Mouse (Mus musculus) hindbrain, embryonic 14.5 days (tissue): ENCODE results near the gene Ccdc38. TPM values are rescaled to one million over a fixed set of nuclear protein-coding genes. Genes with fewer than 3 reads are reported as not detected.
A peak's percentile ranks its signal among the peaks of the same experiment; 100 is the strongest.

Source experiments
- ATAC-seq: fragments of 200-750 bp; cut with Nextera tagmentation; 2 replicates; pipeline ENCODE4 v1.8.0; 2017; ENCODE audit warnings: moderate number of reproducible peaks, mild to moderate bottlenecking, moderate TSS enrichment, moderate library complexity; ENCODE audit not compliant: low FRiP score
- DNase-seq: peaks from one replicate; pipeline ENCODE4 v3.0.0-alpha.2; 2015; ENCODE audit warnings: low spot score
- H3K27ac ChIP-seq: fragments of 300-500 bp; sonication (generic); 2 replicates; pipeline ENCODE4 v1.5.1; 2014; ENCODE audit warnings: mild to moderate bottlenecking, moderate library complexity
- H3K27me3 ChIP-seq: fragments of 300-500 bp; sonication (generic); 2 replicates; pipeline ENCODE4 v1.6.1; 2014; ENCODE audit warnings: mild to moderate bottlenecking, low read length, mixed read lengths; ENCODE audit not compliant: control insufficient read depth, insufficient read depth
- H3K36me3 ChIP-seq: fragments of 300-500 bp; sonication (generic); replicated peaks from 2 replicates; pipeline ENCODE4 v1.6.1; 2014; ENCODE audit not compliant: control insufficient read depth, insufficient read depth
- H3K4me1 ChIP-seq: fragments of 300-500 bp; sonication (generic); replicated peaks from 2 replicates; pipeline ENCODE4 v1.6.1; 2014; ENCODE audit warnings: antibody characterized with exemption, low read length, mixed read lengths; ENCODE audit not compliant: control insufficient read depth, insufficient read depth
- H3K4me2 ChIP-seq: fragments of 300-500 bp; sonication (generic); replicated peaks from 2 replicates; pipeline ENCODE4 v1.6.1; 2014; ENCODE audit warnings: mild to moderate bottlenecking, moderate library complexity
- H3K4me3 ChIP-seq: fragments of 300-500 bp; sonication (generic); replicated peaks from 2 replicates; pipeline ENCODE4 v1.5.1; 2014; ENCODE audit warnings: mild to moderate bottlenecking, low read length
- H3K9ac ChIP-seq: fragments of 300-500 bp; sonication (generic); 2 replicates; pipeline ENCODE4 v1.6.1; 2014
- H3K9me3 ChIP-seq: fragments of 300-500 bp; sonication (generic); 2 replicates; pipeline ENCODE4 v1.6.1; 2016; ENCODE audit warnings: low read length; ENCODE audit not compliant: control insufficient read depth
- WGBS: fragments of 180-500 bp; shearing (Covaris S2); extraction: QIAGEN DNeasy Blood & Tissue Kit; methylation state at CpG from one replicate; pipeline ENCODE4 v1.1.7; 2014; 5-methylcytosine and 5-hydroxymethylcytosine counted together
- polyA plus RNA-seq: library from polyadenylated mRNA; unstranded; fragments of >200 nt; fragmentation: Nextera tagmentation; extraction: Ambion mirVana; gene quantifications from 2 replicates; pipeline ENCODE4 v1.2.1, GENCODE M21; 2014

The Ccdc38 gene
- 0.25 and 0.51 TPM in 2 replicates for polyA plus RNA-seq

DNA sequence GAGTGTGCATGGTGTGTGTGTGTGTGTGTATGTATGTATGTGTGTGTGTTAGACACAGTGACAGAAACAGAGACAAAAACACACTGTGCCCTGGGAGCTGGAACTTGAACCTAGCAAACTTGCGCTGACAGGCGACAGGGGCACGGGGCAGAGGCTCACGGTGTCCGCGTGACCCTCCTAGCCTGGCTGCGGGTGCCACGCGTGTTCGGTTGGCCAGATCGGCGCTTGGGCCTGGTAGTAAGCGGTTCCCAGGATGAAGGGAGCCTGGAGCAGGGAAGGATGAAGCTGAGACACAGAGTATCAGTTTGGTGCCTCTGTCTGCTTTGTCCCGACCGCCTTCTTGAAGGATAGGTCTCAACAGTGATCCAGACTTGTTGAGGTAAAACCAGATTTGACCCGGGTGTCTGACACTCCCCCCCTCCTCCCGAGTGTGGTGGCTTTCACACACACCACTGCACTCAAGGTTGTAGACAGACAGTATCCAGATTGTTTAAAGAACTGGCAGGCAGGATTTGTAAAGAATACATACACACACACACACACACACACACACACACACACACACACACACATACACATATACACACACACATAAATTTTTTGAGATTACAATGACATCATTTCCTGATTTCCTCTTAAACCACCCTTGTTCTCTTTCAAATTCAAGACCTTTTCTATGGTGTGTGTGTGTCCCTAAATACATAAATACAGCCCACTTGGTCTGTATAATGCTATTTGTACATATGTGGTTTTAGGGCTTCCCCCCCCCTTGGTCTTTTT, at the start of gene Ccdc38:
Gene Ccdc38 (plus strand): TSS at position 202 of the 780 bp plus-strand sequence.
- no peak within 1 kb of the TSS for H3K27ac ChIP-seq
- peaks cover 5% of the 10 kb centered on the region; the same call in 1 of the 2 replicates for H3K27me3 ChIP-seq
- no peak; the same call in 1 of the 2 replicates for ATAC-seq
- H3K9ac ChIP-seq: peak within 1 kb of the TSS; percentile 41; the same call in 1 of the 2 replicates
- H3K9me3 ChIP-seq: no peaks in the 10 kb centered on the region
- peak within 1 kb of the TSS; percentile 64 for H3K4me2 ChIP-seq
- 64% methylated on average over 17 of the region's 17 CpGs for WGBS
- peaks cover 8% of the 10 kb centered on the region for H3K4me1 ChIP-seq
- H3K4me3 ChIP-seq: peak within 1 kb of the TSS; percentile 29
- DNase-seq: no peak
- H3K36me3 ChIP-seq: no peaks in the 10 kb centered on the region

DNA sequence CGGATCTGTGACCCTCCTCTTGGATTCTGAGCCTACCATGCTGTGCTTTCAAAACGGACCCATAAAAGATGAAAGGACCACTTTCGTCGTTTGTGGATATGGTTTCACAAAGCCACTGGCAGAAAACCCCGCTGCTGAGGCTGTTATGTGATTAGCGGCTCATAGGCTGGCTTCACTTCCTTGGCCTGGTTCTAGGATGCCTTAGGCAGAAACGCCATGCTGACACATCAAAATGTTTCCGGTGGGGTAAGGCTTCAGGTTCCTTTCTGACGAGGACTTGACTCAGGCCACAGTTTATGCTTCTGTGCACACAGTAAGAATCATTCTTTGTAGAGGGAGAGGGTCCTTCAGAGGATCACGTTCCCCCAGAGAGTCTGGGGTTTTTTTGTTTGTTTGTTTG, 39.6 kb upstream of the Ccdc38 start:
- ATAC-seq: no peak

DNA sequence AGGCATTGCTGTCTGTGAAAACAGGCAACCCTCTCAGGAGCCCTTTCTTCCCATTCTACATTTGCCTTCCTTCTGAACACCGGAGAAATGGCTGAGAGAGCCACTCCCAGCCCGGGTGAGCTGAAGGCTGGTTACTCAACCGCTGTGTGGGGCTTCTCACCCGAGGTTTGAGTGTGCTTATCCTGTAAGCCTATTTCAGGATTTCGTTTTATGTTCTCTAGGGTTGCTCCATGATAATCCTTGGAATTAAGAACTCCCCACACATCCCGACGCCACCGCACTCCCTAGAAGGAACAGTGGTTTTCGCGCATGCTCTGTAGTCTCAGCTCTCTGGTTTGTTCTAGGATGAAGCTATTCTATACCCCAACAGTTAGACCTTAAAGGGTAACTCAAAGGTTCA, 39.1 kb upstream of the Ccdc38 start:
- DNase-seq (no peak), ATAC-seq (no peak)
- no peaks in the 10 kb centered on the region for H3K36me3 ChIP-seq

More for the DNA sequence above, 39.6 kb upstream of the Ccdc38 start:
- H3K4me2 ChIP-seq: no peak overlapping the region
- H3K27me3 ChIP-seq: no peaks in the 10 kb centered on the region
- no peaks in the 10 kb centered on the region for H3K36me3 ChIP-seq
- H3K9me3 ChIP-seq: no peaks in the 10 kb centered on the region
- no peak overlapping the region for H3K4me3 ChIP-seq
- no peak overlapping the region for H3K27ac ChIP-seq
- no peaks in the 10 kb centered on the region for H3K4me1 ChIP-seq
- 57% methylated on average over 10 of the region's 10 CpGs for whole genome bisulfite sequencing
- H3K9ac ChIP-seq: no peak overlapping the region
- DNase-seq: no peak

DNA sequence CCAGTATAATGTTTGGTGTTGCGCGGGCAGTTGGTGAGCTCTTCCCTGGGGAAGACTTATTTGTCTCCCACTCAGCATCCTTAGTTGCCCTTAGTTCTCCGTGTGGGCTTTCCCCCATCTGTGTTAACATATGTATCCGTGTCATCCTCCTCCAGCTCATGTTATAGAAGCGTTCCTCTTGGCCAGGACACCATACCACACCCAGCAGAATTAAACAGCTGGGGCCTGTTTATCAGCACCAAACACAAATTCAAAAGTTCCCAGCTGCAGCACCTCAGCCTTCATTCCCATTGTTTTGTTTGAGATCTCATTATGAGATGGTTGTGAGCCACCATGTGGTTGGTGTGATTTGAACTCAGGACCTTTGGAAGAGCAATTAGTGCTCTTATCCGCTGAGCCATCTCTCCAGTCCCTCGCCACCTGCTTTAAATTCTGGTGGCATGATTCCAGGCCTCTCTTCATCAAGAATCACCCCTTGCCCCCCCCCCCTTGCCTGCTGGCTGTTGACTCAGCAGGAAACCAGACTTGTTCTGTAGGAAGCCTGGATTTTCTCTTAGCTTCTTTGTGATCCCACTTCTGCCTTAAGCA, 32.0 kb upstream of the Ccdc38 start:
- Histone ChIP-seq H3K27me3 (no peaks in the 10 kb centered on the region), H3K9ac (no peak overlapping the region), H3K9me3 (no peaks in the 10 kb centered on the region), H3K27ac (no peak overlapping the region), H3K4me1 (no peaks in the 10 kb centered on the region), H3K4me3 (no peak overlapping the region), H3K36me3 (no peaks in the 10 kb centered on the region), H3K4me2 (no peak overlapping the region)
- DNase-seq: no peak
- ATAC-seq: no peak
- 69% methylated on average over 7 of the region's 7 CpGs for WGBS

More for the DNA sequence above, 39.1 kb upstream of the Ccdc38 start:
- 73% methylated on average over 10 of the region's 10 CpGs for WGBS
- Histone ChIP-seq H3K27ac (no peak overlapping the region), H3K9me3 (no peaks in the 10 kb centered on the region), H3K4me3 (no peak overlapping the region), H3K4me1 (no peaks in the 10 kb centered on the region), H3K4me2 (no peak overlapping the region), H3K9ac (no peak overlapping the region), H3K27me3 (no peaks in the 10 kb centered on the region)

DNA sequence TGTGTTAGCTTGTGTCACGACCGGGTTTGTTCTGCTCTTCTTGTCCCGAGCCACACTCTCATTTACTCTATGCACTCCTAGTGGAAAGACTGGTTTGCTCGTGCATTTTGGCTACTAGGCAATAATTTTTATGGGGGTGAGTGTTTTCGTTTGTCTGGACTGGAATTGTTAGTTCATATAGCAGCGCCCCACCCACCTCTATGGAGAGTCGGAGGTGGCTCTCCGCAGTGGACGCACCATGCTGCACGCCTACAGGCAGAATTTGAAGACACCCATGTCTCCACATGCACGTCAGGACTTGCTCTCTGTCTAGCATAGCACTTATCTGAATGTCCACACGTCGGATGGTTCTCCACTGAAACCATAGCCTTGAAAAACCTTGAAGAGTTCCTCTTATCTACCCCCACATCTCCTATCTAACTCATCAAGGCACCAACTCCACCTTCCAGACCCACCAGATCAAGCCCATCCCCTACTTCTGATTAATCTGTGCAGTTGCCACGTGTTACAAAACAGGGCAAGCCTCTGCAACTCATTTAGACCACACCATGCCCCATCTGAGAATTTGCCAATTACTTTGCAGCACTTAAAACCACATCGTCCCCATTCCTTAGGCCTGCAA, 30.8 kb upstream of the Ccdc38 start:
- Histone ChIP-seq H3K4me2 (no peak overlapping the region), H3K9ac (no peak overlapping the region), H3K27me3 (no peaks in the 10 kb centered on the region), H3K9me3 (no peaks in the 10 kb centered on the region), H3K4me3 (no peak overlapping the region), H3K4me1 (no peaks in the 10 kb centered on the region), H3K27ac (no peak overlapping the region), H3K36me3 (no peaks in the 10 kb centered on the region)
- WGBS: 92% methylated on average over 15 of the region's 15 CpGs
- DNase-seq (no peak), ATAC-seq (no peak)

DNA sequence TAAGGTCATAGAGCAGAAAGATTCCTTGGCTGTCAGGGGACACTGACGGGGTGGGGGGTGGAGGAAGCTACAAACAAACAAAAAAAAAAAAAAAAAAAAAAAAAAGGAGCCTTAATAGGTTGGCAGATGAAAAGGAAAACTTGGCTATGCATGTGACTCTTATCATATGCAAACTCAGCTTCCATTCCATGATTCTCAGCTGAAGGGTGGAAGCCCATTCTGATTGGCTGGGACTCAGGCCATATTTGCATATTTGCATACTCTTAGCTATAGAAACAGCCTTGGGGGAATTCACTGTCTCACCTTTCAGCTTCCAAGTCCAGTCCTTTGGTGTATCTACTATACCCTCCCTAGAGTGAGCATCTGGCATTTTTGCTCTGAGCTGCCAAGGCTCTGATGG, 25.0 kb upstream of the Ccdc38 start:
- ATAC-seq (no peak), DNase-seq (no peak)
- H3K9me3 ChIP-seq: no peaks in the 10 kb centered on the region
- no peaks in the 10 kb centered on the region for H3K4me1 ChIP-seq
- H3K27me3 ChIP-seq: no peaks in the 10 kb centered on the region
- no peak overlapping the region for H3K4me3 ChIP-seq
- H3K36me3 ChIP-seq: no peaks in the 10 kb centered on the region
- WGBS: 25% methylated on average over 1 of the region's 1 CpGs
- no peak overlapping the region for H3K9ac ChIP-seq
- H3K4me2 ChIP-seq: no peak overlapping the region
- H3K27ac ChIP-seq: no peak overlapping the region

DNA sequence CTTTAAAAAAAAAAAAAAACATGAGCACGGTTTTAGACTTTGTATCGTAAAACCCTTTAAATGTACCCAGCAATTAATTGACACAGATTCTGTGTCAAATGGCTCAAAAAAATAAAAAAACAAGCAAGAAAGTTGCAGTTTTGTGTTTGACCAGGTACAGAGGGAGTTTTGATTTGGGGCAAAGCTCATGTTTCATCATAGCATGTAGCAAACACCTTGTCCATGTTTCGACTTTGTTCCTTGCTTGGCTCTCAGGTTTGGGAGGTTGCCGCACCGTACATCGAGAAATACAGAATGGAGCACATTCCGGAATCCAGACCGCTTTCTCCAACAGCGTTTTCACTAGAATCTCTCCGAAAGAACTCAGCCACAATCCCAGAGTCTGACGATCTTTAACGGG, 24.5 kb upstream of the Ccdc38 start:
- Histone ChIP-seq H3K4me3 (no peak overlapping the region), H3K27me3 (no peaks in the 10 kb centered on the region), H3K27ac (no peak overlapping the region), H3K9ac (no peak overlapping the region), H3K4me2 (no peak overlapping the region), H3K9me3 (no peaks in the 10 kb centered on the region), H3K36me3 (no peaks in the 10 kb centered on the region), H3K4me1 (no peaks in the 10 kb centered on the region)
- DNase-seq: no peak
- ATAC-seq: no peak
- WGBS: 87% methylated on average over 12 of the region's 12 CpGs

DNA sequence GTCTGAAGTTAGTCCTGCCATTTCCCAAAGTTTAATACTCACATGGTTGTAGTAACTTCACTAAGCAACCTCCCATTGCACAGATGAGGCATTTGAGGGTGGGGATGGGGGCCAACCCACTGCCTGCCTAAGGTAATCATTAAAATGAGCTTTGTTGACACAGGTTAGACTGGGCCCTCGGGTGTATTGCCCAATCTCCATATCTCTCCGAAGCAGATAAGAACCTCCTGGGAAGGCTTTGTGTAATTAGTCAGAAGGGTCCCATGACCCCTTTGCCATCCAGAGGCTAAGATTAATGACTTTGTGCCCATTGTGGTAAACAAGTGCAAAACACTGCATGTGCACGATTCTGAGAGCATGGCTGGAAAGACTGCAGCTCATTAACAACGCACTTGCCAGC, 22.7 kb upstream of the Ccdc38 start:
- no peak for DNase-seq
- Histone ChIP-seq H3K9ac (no peak overlapping the region), H3K27ac (no peak overlapping the region), H3K9me3 (no peaks in the 10 kb centered on the region), H3K36me3 (no peaks in the 10 kb centered on the region), H3K4me3 (no peak overlapping the region), H3K4me2 (no peak overlapping the region), H3K4me1 (no peaks in the 10 kb centered on the region), H3K27me3 (no peaks in the 10 kb centered on the region)
- no peak for ATAC-seq
- WGBS: 50% methylated on average over 4 of the region's 4 CpGs

DNA sequence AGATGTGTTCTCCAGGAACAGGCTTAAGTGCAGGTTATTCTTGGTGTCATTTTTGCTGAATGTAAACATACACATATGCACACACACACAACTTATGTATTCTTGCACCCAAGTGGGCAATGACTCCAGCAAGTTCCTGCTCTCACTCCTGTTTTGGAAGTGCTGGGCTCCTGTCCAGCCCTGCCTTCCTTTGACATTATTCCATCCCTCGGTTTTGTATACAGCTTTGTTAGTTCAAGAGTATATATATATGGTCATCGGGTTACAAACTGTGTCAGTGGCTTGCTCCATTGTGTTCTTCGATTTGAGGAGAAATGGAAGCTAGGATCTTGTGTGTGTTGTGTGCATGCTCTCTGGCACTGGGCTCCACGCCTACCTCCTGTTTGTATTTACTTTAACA, 22.2 kb upstream of the Ccdc38 start:
- Histone ChIP-seq H3K4me1 (no peaks in the 10 kb centered on the region), H3K27ac (no peak overlapping the region), H3K4me3 (no peak overlapping the region), H3K9ac (no peak overlapping the region), H3K9me3 (no peaks in the 10 kb centered on the region), H3K4me2 (no peak overlapping the region), H3K27me3 (no peaks in the 10 kb centered on the region), H3K36me3 (no peaks in the 10 kb centered on the region)
- WGBS: 91% methylated on average over 4 of the region's 4 CpGs
- DNase-seq (no peak), ATAC-seq (no peak)
